Mouse (Mus musculus) lung, postnatal 0 days (tissue): Measurements from ENCODE around the gene Cstf2.

ENCODE experiments used
- CTCF ChIP-seq: IDR thresholded peaks from 2 replicates; pipeline ENCODE4 v1.5.1; 2016; ENCODE audit warnings: antibody characterized with exemption, mild to moderate bottlenecking
- EP300 ChIP-seq: IDR thresholded peaks from 2 replicates; pipeline ENCODE4 v1.6.1; 2016; ENCODE audit warnings: antibody characterized with exemption, mild to moderate bottlenecking, control low read depth

DNA sequence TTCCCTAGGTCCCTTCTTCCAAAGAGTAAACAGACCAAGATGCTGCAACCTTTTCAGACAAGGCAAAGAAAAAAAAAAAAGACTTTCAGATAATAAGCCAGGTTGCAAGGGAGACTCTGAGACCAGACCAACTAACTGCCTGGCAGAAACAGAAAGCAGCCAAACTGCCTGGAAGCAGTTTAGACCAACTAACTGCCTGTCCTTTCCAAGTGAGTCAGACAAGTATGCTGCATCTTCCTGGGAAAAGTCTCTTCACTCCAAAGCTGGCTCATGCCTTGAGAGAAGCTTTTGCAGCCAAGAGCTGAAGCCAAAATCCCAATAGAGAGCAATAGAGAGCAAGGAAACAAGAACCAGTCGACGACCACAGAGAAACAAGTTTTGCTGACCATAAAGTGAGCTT is 2.1 kb upstream of the Cstf2 start:
- TF ChIP-seq CTCF (no peak), EP300 (no peak)
